Mouse (Mus musculus) ES-E14 (cell line): ENCODE results near the gene Plp2. TPM values are rescaled to one million over a fixed set of nuclear protein-coding genes. Genes with fewer than 3 reads are reported as not detected.

Experiments
- DNase-seq: peaks from one replicate; pipeline ENCODE4 v3.0.0-alpha.2; 2013; ENCODE audit warnings: low read depth, low spot score
- H3K27ac ChIP-seq: 2 replicates; pipeline ENCODE4 v1.5.1; 2012; ENCODE audit warnings: low read depth, mild to moderate bottlenecking, low read length, moderate library complexity, mixed read lengths; ENCODE audit not compliant: poor library complexity, insufficient read depth, severe bottlenecking
- H3K36me3 ChIP-seq: 2 replicates; pipeline ENCODE4 v1.6.1; 2012; ENCODE audit warnings: mild to moderate bottlenecking, low read length, moderate library complexity, mixed read lengths; ENCODE audit not compliant: control insufficient read depth, poor library complexity, insufficient read depth, severe bottlenecking
- H3K4me1 ChIP-seq, 2 experiments: fragments of 150-350 bp in 1 of 2; sonication (generic) in 1 of 2; 2 replicates each; pipeline ENCODE4 v1.6.1; 2012; ENCODE audit warnings: low read length in 2 of 2, mild to moderate bottlenecking in 1 of 2, mixed read lengths in 1 of 2; ENCODE audit not compliant: control insufficient read depth in 2 of 2, insufficient read depth in 2 of 2, poor library complexity in 1 of 2
- H3K4me3 ChIP-seq, 2 experiments: fragments of 150-350 bp in 1 of 2; sonication (generic) in 1 of 2; 2 replicates each; pipeline ENCODE4 v1.5.1; 2012; ENCODE audit warnings: low read length in 2 of 2, low read depth in 1 of 2, mild to moderate bottlenecking in 1 of 2, mixed read lengths in 1 of 2; ENCODE audit not compliant: insufficient read depth in 1 of 2, poor library complexity in 1 of 2, severe bottlenecking in 1 of 2
- H3K9ac ChIP-seq: 2 replicates; pipeline ENCODE4 v1.6.1; 2012; ENCODE audit warnings: low read depth, mild to moderate bottlenecking, low read length, mixed read lengths; ENCODE audit not compliant: poor library complexity, insufficient read depth, severe bottlenecking
- H3K9me3 ChIP-seq: fragments of 150-350 bp; sonication (generic); 2 replicates; pipeline ENCODE4 v1.6.1; 2012; ENCODE audit warnings: low read depth, mild to moderate bottlenecking, low read length; ENCODE audit not compliant: control insufficient read depth, insufficient read depth
- CHD2 ChIP-seq: IDR thresholded peaks from 2 replicates; pipeline ENCODE4 v1.6.1; 2014; ENCODE audit warnings: mild to moderate bottlenecking, low read depth, low read length, inconsistent platforms
- HCFC1 ChIP-seq: IDR thresholded peaks from 2 replicates; pipeline ENCODE4 v1.6.1; 2012; ENCODE audit warnings: low read length, inconsistent platforms, borderline replicate concordance; ENCODE audit not compliant: insufficient read depth
- MAFK ChIP-seq: IDR thresholded peaks from 2 replicates; pipeline ENCODE4 v1.6.1; 2014; ENCODE audit warnings: mild to moderate bottlenecking, low read depth, low read length, inconsistent platforms; ENCODE audit not compliant: insufficient read depth
- ZC3H11A ChIP-seq: IDR thresholded peaks from 2 replicates; pipeline ENCODE4 v1.6.1; 2012; ENCODE audit warnings: low read depth, mild to moderate bottlenecking, inconsistent platforms, low read length, borderline replicate concordance
- ZNF384 ChIP-seq: IDR thresholded peaks from 2 replicates; pipeline ENCODE4 v1.6.1; 2012; ENCODE audit warnings: low read depth, low read length, inconsistent platforms
- in situ Hi-C, 2 experiments: fragments of 600-800 bp; cut with MboI; formaldehyde crosslinking; loops; one replicate each; pipeline ENCODE4 v1.15.1; 2025; ENCODE audit warnings: low sequenced_read_pairs in 2 of 2, inconsistent platforms in 1 of 2; ENCODE audit not compliant: unreplicated experiment in 2 of 2
- total RNA-seq: library from RNA; depleted of rRNA; stranded (reverse); fragments of 300-350 nt; gene quantifications from 2 replicates; pipeline ENCODE4 v1.2.3, GENCODE M21; 2012

Gene Plp2
- total RNA-seq, 1 experiment: 278 TPM

GRCm38 (mm10) chrX:7645349-7645748, 25.8 kb downstream of the Plp2 start:
- Histone ChIP-seq H3K9ac (no peak overlapping the region), H3K27ac (no peak overlapping the region), H3K4me1 (no peaks in the 10 kb centered on the region), H3K9me3 (no peaks in the 10 kb centered on the region), H3K36me3 (no peaks in the 10 kb centered on the region), H3K4me3 (no peak overlapping the region)
- TF ChIP-seq MAFK (no peak), CHD2 (no peak), ZNF384 (no peak), ZC3H11A (no peak), HCFC1 (no peak)
- in situ Hi-C loops: no loop called here
- DNase-seq: peak; percentile 66

- H3K4me3 ChIP-seq: no peak overlapping the region
- in situ Hi-C loops: no loop called here
- TF ChIP-seq ZC3H11A (no peak), HCFC1 (no peak), MAFK (no peak), CHD2 (no peak), ZNF384 (no peak)
- no peaks in the 10 kb centered on the region for H3K9me3 ChIP-seq
- no peaks in the 10 kb centered on the region for H3K36me3 ChIP-seq
- H3K27ac ChIP-seq: no peak overlapping the region
- no peak for DNase-seq
- H3K4me1 ChIP-seq: peaks cover 0 to 6% of the 10 kb centered on the region in 2 experiments; a peak in 1 of 4 replicates
- H3K9ac ChIP-seq: no peak overlapping the region
Observed at GRCm38 (mm10) chrX:7640785-7641184, 30.4 kb downstream of the Plp2 start.

- Histone ChIP-seq H3K9ac (no peak overlapping the region), H3K36me3 (no peaks in the 10 kb centered on the region), H3K9me3 (no peaks in the 10 kb centered on the region), H3K27ac (no peak overlapping the region), H3K4me3 (no peak overlapping the region), H3K4me1 (peaks cover 0 to 6% of the 10 kb centered on the region in 2 experiments; a peak in 1 of 4 replicates)
- in situ Hi-C loops: no loop called here
- DNase-seq: no peak
- TF ChIP-seq CHD2 (no peak), ZC3H11A (no peak), HCFC1 (no peak), ZNF384 (no peak), MAFK (no peak)
Observed at GRCm38 (mm10) chrX:7639536-7640325, 31.5 kb downstream of the Plp2 start.

GRCm38 (mm10) chrX:7638401-7639091, 32.6 kb downstream of the Plp2 start, which contains the start of gene Syp:
TSS of gene Syp (plus strand) at chrX:7638471.
- H3K27ac ChIP-seq: no peak within 1 kb of the TSS
- peak within 1 kb of the TSS; percentile 31 to 63 for H3K4me3 ChIP-seq
- in situ Hi-C loops: no loop called here
- TF ChIP-seq MAFK: no peak
- no peak for TF ChIP-seq ZNF384
- TF ChIP-seq ZC3H11A: no peak
- peak; percentile 54; the same call in 1 of the 2 replicates for TF ChIP-seq HCFC1
- TF ChIP-seq CHD2: no peak
- H3K9me3 ChIP-seq: no peaks in the 10 kb centered on the region
- H3K36me3 ChIP-seq: no peaks in the 10 kb centered on the region
- H3K9ac ChIP-seq: no peak within 1 kb of the TSS; the same call in 1 of the 2 replicates
- peak; percentile 60 for DNase-seq
- H3K4me1 ChIP-seq: peaks cover 0 to 6% of the 10 kb centered on the region in 2 experiments; a peak in 1 of 4 replicates
